Mouse (Mus musculus): ENCODE results near the gene Brwd3. TPM values are rescaled to one million over a fixed set of nuclear protein-coding genes. Genes with fewer than 3 reads are reported as not detected.
A peak's percentile ranks its signal among the peaks of the same experiment; 100 is the strongest.

The Brwd3 gene
- polyA plus RNA-seq, 1 experiment: 0.62 TPM

- Histone ChIP-seq H3K27me3 (ENCODE audit: control insufficient read depth, insufficient read depth, insufficient read length) (no peaks in the 10 kb centered on the region), H3K4me2 (ENCODE audit: low read depth) (peak overlapping the region; percentile 35), H3K36me3 (ENCODE audit: control insufficient read depth, insufficient read depth) (no peaks in the 10 kb centered on the region), H3K4me3 (no peak overlapping the region), H3K79me2 (ENCODE audit: control insufficient read depth, insufficient read depth) (no peaks in the 10 kb centered on the region), H3ac (ENCODE audit: control insufficient read depth, insufficient read length) (no peak overlapping the region)
- TF ChIP-seq POLR2A (IDR thresholded peaks at IDR 0.05; ENCODE audit: insufficient read length, low read depth) (no peak), MYOD1 (IDR thresholded peaks at IDR 0.05; ENCODE audit: control insufficient read depth in 1 of 3, insufficient read length in 2 of 3, low read depth in 2 of 3) (no peak), REST (IDR thresholded peaks at IDR 0.05; ENCODE audit: insufficient read depth, insufficient read length) (no peak), POLR2AphosphoS2 (IDR thresholded peaks at IDR 0.05; ENCODE audit: insufficient read length, low read depth) (no peak), USF1 (IDR thresholded peaks at IDR 0.05; ENCODE audit: low read depth) (no peak), MYOG (IDR thresholded peaks at IDR 0.05; ENCODE audit: control insufficient read depth in 1 of 3, insufficient read depth in 1 of 3, insufficient read length in 2 of 3, low read depth in 2 of 3) (no peak), MAX (IDR thresholded peaks at IDR 0.05; ENCODE audit: low read depth) (no peak), E2F4 (IDR thresholded peaks at IDR 0.05; ENCODE audit: insufficient read depth) (no peak), CEBPB (IDR thresholded peaks at IDR 0.05; ENCODE audit: insufficient read depth, poor library complexity, severe bottlenecking) (no peak), SRF (IDR thresholded peaks at IDR 0.05; ENCODE audit: control insufficient read depth, insufficient read length, low read depth) (no peak), TCF12 (IDR thresholded peaks at IDR 0.05; ENCODE audit: insufficient read depth, poor library complexity, severe bottlenecking) (no peak), TCF3 (IDR thresholded peaks at IDR 0.05; ENCODE audit: insufficient read length, low read depth) (no peak)
Measured at GRCm38 (mm10) chrX:108728334-108728733, 105.8 kb downstream of the Brwd3 start.

GRCm38 (mm10) chrX:108724241-108724640 lies 109.9 kb downstream of the Brwd3 start:
- Histone ChIP-seq H3K36me3 (ENCODE audit: control insufficient read depth, insufficient read depth) (no peaks in the 10 kb centered on the region), H3ac (ENCODE audit: control insufficient read depth, insufficient read length) (no peak overlapping the region), H3K79me2 (ENCODE audit: control insufficient read depth, insufficient read depth) (no peaks in the 10 kb centered on the region), H3K4me3 (no peak overlapping the region), H3K27me3 (ENCODE audit: control insufficient read depth, insufficient read depth, insufficient read length) (no peaks in the 10 kb centered on the region), H3K4me2 (ENCODE audit: low read depth) (no peak overlapping the region)
- TF ChIP-seq TCF3 (IDR thresholded peaks at IDR 0.05; ENCODE audit: insufficient read length, low read depth): no peak
- no peak for TF ChIP-seq POLR2A (IDR thresholded peaks at IDR 0.05; ENCODE audit: insufficient read length, low read depth)
- no peak for TF ChIP-seq E2F4 (IDR thresholded peaks at IDR 0.05; ENCODE audit: insufficient read depth)
- TF ChIP-seq TCF12 (IDR thresholded peaks at IDR 0.05; ENCODE audit: insufficient read depth, poor library complexity, severe bottlenecking): no peak
- TF ChIP-seq CEBPB (IDR thresholded peaks at IDR 0.05; ENCODE audit: insufficient read depth, poor library complexity, severe bottlenecking): no peak
- no peak for TF ChIP-seq POLR2AphosphoS2 (IDR thresholded peaks at IDR 0.05; ENCODE audit: insufficient read length, low read depth)
- TF ChIP-seq SRF (IDR thresholded peaks at IDR 0.05; ENCODE audit: control insufficient read depth, insufficient read length, low read depth): no peak
- TF ChIP-seq USF1 (IDR thresholded peaks at IDR 0.05; ENCODE audit: low read depth): no peak
- TF ChIP-seq MYOG (IDR thresholded peaks at IDR 0.05; ENCODE audit: control insufficient read depth in 1 of 3, insufficient read depth in 1 of 3, insufficient read length in 2 of 3, low read depth in 2 of 3): no peak
- TF ChIP-seq REST (IDR thresholded peaks at IDR 0.05; ENCODE audit: insufficient read depth, insufficient read length): no peak
- TF ChIP-seq MAX (IDR thresholded peaks at IDR 0.05; ENCODE audit: low read depth): no peak
- no peak for TF ChIP-seq MYOD1 (IDR thresholded peaks at IDR 0.05; ENCODE audit: control insufficient read depth in 1 of 3, insufficient read length in 2 of 3, low read depth in 2 of 3)

- peak overlapping the region; percentile 8 for H3K4me2 ChIP-seq (ENCODE audit: low read depth)
- TF ChIP-seq MYOD1 (IDR thresholded peaks at IDR 0.05; ENCODE audit: control insufficient read depth in 1 of 3, insufficient read length in 2 of 3, low read depth in 2 of 3) (peak in 1 of 3 experiments; percentile 5), SRF (IDR thresholded peaks at IDR 0.05; ENCODE audit: control insufficient read depth, insufficient read length, low read depth) (no peak)
- no peak overlapping the region for H3K4me3 ChIP-seq
- H3K79me2 ChIP-seq (ENCODE audit: control insufficient read depth, insufficient read depth): no peaks in the 10 kb centered on the region
- H3K36me3 ChIP-seq (ENCODE audit: control insufficient read depth, insufficient read depth): no peaks in the 10 kb centered on the region
- H3ac ChIP-seq (ENCODE audit: control insufficient read depth, insufficient read length): no peak overlapping the region
- H3K27me3 ChIP-seq (ENCODE audit: control insufficient read depth, insufficient read depth, insufficient read length): no peaks in the 10 kb centered on the region
Measured at GRCm38 (mm10) chrX:108722447-108722846, 111.7 kb downstream of the Brwd3 start.

GRCm38 (mm10) chrX:108704312-108704711 lies 129.9 kb downstream of the Brwd3 start:
- Histone ChIP-seq H3K27me3 (ENCODE audit: control insufficient read depth, insufficient read depth, insufficient read length) (no peaks in the 10 kb centered on the region), H3K36me3 (ENCODE audit: control insufficient read depth, insufficient read depth) (no peaks in the 10 kb centered on the region), H3ac (ENCODE audit: control insufficient read depth, insufficient read length) (no peak overlapping the region), H3K79me2 (ENCODE audit: control insufficient read depth, insufficient read depth) (no peaks in the 10 kb centered on the region), H3K4me2 (ENCODE audit: low read depth) (no peak overlapping the region), H3K4me3 (no peak overlapping the region)
- TF ChIP-seq USF1 (IDR thresholded peaks at IDR 0.05; ENCODE audit: low read depth) (no peak), E2F4 (IDR thresholded peaks at IDR 0.05; ENCODE audit: insufficient read depth) (no peak), CEBPB (IDR thresholded peaks at IDR 0.05; ENCODE audit: insufficient read depth, poor library complexity, severe bottlenecking) (no peak), POLR2A (IDR thresholded peaks at IDR 0.05; ENCODE audit: insufficient read length, low read depth) (no peak), TCF12 (IDR thresholded peaks at IDR 0.05; ENCODE audit: insufficient read depth, poor library complexity, severe bottlenecking) (no peak), TCF3 (IDR thresholded peaks at IDR 0.05; ENCODE audit: insufficient read length, low read depth) (no peak), POLR2AphosphoS2 (IDR thresholded peaks at IDR 0.05; ENCODE audit: insufficient read length, low read depth) (no peak), MAX (IDR thresholded peaks at IDR 0.05; ENCODE audit: low read depth) (no peak), SRF (IDR thresholded peaks at IDR 0.05; ENCODE audit: control insufficient read depth, insufficient read length, low read depth) (no peak), REST (IDR thresholded peaks at IDR 0.05; ENCODE audit: insufficient read depth, insufficient read length) (no peak), MYOG (IDR thresholded peaks at IDR 0.05; ENCODE audit: control insufficient read depth in 1 of 3, insufficient read depth in 1 of 3, insufficient read length in 2 of 3, low read depth in 2 of 3) (no peak), MYOD1 (IDR thresholded peaks at IDR 0.05; ENCODE audit: control insufficient read depth in 1 of 3, insufficient read length in 2 of 3, low read depth in 2 of 3) (no peak)

Other genes starting within 250 kb of the Brwd3 start
- 0.05 TPM for gene Gm379, start 169.5 kb downstream of the Brwd3 start, polyA plus RNA-seq (2012; fragmentation: generic; extraction: Trizol)
- 3.2 TPM for gene Hmgn5, start 179.0 kb upstream of the Brwd3 start, polyA plus RNA-seq (2012; fragmentation: generic; extraction: Trizol)